Mouse (Mus musculus) left cerebral cortex, postnatal 25 days (tissue): ENCODE data around the gene Naif1. TPM values are rescaled to one million over a fixed set of nuclear protein-coding genes. Genes with fewer than 3 reads are reported as not detected.

Experiments used
- DNase-seq, 2 experiments: peaks; one replicate each; pipeline ENCODE4 v3.0.0; 2022; ENCODE audit warnings: low spot score in 2 of 2, mixed read lengths in 1 of 2
- intact Hi-C: fragments of 180-260 bp; cut with DNase I; formaldehyde crosslinking; loops from one replicate; pipeline ENCODE4 v1.15.1; 2025
- total RNA-seq, 2 experiments: library from RNA; stranded (reverse); gene quantifications; 2 replicates each; pipeline ENCODE4 v1.2.3; 2021

Naif1 gene
- total RNA-seq, 2 experiments from 2014 or later = 4.2 TPM

DNA sequence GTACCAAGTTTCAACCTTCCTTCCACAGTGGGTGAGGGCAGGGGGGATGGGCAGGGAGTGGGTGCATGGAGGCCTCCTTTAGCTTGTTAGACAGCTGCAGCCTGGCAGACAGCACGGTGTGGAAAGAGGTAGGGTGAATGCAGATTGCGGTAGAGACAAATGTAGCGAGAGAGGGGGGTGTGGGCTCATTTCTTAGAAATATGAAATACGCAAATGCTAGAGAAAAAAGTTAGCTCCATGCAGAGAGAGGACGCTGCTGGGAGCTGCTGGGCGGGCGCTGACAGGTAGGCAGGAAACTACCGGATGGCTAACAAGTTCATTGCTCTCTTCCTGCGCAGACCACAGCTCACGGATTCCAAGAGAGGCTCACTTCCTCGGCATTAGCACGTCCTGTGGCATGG is 43.0 kb downstream of the Naif1 start:
- intact Hi-C loops = loop anchor here (5.0 kb wide), 1 partner anchor 34 kb away; no protein-coding TSS in a partner anchor
- no peak for DNase-seq

DNA sequence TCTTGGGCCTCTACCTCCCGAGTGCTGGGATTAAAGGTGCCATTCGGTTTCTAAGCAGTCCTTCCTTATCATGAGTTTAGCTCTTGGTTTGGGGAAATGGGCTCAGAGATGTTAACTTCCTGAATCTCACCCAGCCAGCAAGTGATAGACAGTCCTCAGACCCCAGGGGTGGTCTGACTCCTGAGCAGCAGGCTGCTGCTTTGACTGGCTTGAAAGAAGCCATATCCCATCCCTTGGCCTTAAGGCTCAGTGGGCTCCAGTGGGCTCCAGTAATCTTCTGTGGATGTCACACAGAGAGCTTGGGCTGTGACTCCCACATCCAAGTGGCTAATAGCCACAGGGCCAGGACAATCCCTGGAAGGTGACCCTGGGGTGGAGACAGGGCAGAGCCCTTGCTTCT is 44.3 kb downstream of the Naif1 start:
- intact Hi-C loops = loop anchor here (5.0 kb wide), 1 partner anchor 33 kb away; no protein-coding TSS in a partner anchor
- no peak for DNase-seq

DNA sequence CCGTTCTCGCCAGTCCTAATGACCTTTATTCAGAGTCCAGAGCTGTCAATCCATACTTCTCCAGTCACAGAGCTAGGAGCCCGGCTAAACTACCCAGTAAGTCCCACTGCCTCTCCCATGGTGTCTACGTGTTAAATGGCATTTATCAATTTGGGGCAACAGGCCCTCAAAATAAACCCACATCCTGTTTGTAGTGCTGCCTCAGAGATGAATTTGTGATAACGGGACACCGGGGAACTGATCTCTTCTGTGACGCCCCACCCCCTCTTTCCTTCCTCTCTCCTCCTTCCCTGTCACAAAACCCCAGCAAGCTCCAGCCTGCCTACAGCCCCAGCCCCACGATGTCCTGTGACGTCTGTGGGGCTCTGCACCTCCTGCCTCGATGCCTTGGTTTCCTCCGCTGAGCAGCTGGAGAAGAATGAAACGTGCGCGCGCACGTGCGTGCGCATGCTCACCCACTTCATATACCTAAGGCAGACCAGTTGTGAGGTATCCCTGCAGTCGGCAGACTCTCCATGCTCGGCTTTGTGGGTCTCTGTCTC is 45.0 kb downstream of the Naif1 start:
- intact Hi-C loops = no loop called here
- DNase-seq = no peak

DNA sequence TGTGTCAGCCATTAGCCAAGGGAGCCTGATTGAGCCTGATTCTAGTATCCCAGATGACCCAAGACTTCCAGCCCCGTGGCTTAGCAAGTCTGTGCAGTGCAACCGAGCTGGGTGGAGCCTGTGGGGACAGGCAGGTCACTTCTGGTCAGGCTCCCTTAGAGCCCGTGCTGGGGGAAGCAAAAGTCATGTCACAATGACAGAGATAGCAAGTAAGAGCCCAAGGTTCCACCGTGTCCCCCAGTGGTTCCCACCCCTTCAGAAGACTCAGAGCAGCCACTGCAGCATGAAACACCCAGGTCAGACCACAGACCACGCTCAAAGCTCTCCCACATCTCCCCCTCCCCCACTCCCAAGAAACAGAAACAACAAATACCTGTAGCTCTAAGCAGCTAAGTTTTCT is 45.9 kb downstream of the Naif1 start:
- intact Hi-C loops = no loop called here
- DNase-seq = no peak

DNA sequence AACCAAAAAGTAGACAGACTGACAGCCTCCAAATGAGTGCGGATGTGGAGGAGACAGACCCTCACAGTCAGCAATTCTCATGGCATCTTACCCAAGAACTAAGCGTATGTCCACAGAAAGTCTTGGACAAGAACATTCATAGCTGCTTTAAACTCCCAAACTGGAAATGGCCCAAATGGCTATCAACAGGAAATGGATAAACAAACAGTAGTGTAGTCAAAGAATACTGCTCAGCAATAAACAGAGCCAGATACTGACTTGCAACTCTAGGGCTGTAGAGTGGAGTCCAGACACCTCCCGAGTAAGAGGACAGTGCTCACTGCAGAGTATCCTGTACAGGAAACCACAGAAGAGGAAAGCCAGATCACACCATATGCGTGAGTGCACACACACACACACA is 49.1 kb downstream of the Naif1 start:
- intact Hi-C loops = no loop called here
- DNase-seq = no peak

DNA sequence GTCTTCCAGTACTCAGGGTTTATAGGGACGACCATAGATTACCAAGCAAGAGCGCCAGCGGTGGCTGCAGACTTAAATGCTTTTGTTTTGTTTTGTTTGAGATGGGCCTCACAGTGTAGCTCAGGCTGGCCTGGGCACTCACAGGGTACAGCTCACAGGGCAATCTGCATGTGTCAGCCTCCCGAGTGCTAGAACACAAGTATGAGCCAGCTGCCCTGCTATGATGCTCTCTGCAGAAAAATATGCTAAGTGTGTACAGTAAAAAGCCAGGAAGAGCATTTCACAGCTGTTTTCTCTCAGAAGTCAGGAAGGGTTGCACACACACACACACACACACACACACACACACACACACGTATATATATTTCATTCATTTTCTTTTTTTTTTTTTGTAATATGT is 50.2 kb downstream of the Naif1 start:
- no peak for DNase-seq
- intact Hi-C loops = no loop called here

DNA sequence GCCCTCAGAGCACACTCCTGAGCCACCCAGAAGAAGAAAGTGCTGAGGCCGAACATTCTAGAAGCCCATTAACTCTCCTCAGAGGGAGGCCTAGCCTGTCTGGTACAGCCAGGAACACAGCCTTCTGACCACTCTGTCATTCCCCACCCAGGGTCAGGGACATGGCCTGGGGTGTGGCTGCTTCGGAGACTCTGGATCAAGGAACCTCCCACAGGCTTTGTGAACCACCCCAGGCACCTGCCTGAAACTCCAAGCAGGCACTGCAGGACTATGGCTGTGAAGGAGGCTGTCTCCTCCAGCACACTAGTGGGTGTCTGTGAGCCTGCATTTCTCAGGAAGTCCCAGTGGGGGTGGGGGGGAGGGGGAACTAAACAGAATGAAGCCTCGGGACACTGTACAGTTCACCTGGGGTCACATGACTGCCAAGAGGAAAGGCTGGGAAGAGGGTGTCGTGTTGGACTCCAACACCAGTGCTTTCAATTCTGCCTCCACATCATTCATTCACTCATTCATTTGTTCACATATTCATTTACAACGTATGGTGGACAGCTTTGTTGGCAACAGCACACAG is 51.6 kb downstream of the Naif1 start:
- intact Hi-C loops = no loop called here
- no peak for DNase-seq

DNA sequence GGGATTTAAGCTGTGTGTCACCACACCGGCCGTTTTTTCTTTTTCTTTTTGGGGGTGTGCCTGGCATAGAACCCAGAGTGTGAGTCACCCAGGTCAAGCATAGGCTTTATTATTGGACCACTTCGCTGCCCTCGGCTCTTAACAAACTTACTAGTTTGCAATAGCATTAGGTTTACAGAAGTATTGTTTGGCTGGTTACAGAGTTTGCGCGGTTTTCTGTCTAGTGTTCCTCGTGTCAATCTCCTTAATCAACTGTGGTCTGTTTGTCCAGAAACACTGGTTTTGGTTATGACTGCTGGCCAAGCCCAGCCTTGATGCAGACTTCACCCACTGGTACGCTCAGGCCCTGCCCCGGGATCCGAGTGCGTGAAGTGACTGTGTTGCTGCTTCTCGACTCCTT is 52.6 kb downstream of the Naif1 start:
- intact Hi-C loops = no loop called here
- DNase-seq = no peak

DNA sequence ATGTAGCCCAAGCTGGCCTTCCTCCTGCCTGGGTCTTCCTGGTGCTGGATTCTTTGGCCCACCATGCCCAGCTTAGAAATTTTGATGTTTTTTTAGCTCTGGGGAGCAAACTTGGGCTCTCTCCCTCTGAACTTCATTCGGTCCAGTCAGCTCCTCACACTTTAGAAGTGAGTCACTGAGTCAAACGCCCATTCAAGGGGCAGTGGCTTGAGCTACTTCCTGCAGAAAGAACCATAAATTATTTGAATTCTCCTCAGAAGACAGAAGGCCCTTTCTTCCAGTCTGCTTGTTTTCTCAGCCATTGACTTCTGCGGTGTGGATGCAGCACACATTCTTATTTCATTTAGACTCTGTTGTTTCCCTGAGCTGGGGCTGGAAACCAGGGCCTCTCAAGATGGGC is 53.3 kb downstream of the Naif1 start:
- DNase-seq = no peak
- intact Hi-C loops = no loop called here

DNA sequence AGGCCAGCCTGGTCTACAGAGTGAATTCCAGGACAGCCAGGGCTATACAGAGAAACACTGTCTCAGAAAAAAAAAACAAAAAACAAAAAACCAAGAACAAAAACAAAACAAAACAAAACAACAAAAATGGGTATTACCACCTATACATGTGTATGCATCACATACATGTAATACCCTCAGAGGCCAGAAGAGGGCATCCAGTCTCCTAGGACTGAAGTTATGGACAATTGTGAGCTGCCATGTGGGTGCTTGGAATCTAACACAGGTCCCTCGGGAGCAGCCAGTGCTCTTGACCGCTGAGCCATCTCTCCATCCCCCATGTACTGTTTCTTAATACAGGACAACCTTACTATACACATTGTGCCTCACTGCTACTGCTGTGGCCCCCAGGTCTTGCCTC is 55.3 kb downstream of the Naif1 start:
- no peak for DNase-seq
- intact Hi-C loops = no loop called here

Other genes with a start within 250 kb of the Naif1 start
- 10 to 100 TPM; 21.4 to 24.4 TPM for gene Pomt1, start 213.9 kb upstream of the Naif1 start, total RNA-seq
- gene Uck1, start 190.3 kb upstream of the Naif1 start, total RNA-seq = 10 to 100 TPM; 51.6 to 55.8 TPM
- gene Golga2, start 163.1 kb upstream of the Naif1 start, total RNA-seq = 10 to 100 TPM; 82.6 to 82.8 TPM
- 100 to 1,000 TPM; 213 to 214 TPM for gene Swi5, start 162.4 kb upstream of the Naif1 start, total RNA-seq
- 10 to 100 TPM; 67.5 to 73.1 TPM for gene Ciz1, start 98.1 kb upstream of the Naif1 start, total RNA-seq
- gene Dnm1, start 97.1 kb upstream of the Naif1 start, total RNA-seq = 1,000 to 10,000 TPM; 1,197 to 1,302 TPM
- gene 1110008P14Rik, start 68.5 kb upstream of the Naif1 start, total RNA-seq = 100 to 1,000 TPM; 375 to 446 TPM
- gene Lcn2, start 62.2 kb upstream of the Naif1 start, total RNA-seq = under 1 TPM; 0.76 to 0.85 TPM
- 10 to 100 TPM; 44.4 to 50.3 TPM for gene Ptges2, start 54.6 kb upstream of the Naif1 start, total RNA-seq
- 10 to 100 TPM; 59.0 to 64.8 TPM for gene Slc25a25, start 988 bp downstream of the Naif1 start, total RNA-seq
- 10 to 100 TPM; 52.2 to 57.8 TPM for gene Fam102a, start 84.9 kb downstream of the Naif1 start, total RNA-seq
- 10 to 100 TPM; 76.1 to 81.8 TPM for gene Dpm2, start 120.4 kb downstream of the Naif1 start, total RNA-seq
- 1 to 10 TPM; 7.5 to 8.3 TPM for gene Pip5kl1, start 124.3 kb downstream of the Naif1 start, total RNA-seq
- gene 9430097D07Rik, start 125.2 kb downstream of the Naif1 start, total RNA-seq = under 1 TPM; 0.80 to 0.94 TPM
- 10 to 100 TPM; 40.1 to 41.1 TPM for gene St6galnac4, start 136.6 kb downstream of the Naif1 start, total RNA-seq
- gene St6galnac6, start 149.3 kb downstream of the Naif1 start, total RNA-seq = 100 to 1,000 TPM; 112 to 117 TPM
- gene Ak1, start 171.3 kb downstream of the Naif1 start, total RNA-seq = 100 to 1,000 TPM; 157 to 159 TPM
- gene Eng, start 196.1 kb downstream of the Naif1 start, total RNA-seq = 10 to 100 TPM; 21.9 to 25.0 TPM